Mouse (Mus musculus): ENCODE measurements around the gene Kcnh4.

DNA sequence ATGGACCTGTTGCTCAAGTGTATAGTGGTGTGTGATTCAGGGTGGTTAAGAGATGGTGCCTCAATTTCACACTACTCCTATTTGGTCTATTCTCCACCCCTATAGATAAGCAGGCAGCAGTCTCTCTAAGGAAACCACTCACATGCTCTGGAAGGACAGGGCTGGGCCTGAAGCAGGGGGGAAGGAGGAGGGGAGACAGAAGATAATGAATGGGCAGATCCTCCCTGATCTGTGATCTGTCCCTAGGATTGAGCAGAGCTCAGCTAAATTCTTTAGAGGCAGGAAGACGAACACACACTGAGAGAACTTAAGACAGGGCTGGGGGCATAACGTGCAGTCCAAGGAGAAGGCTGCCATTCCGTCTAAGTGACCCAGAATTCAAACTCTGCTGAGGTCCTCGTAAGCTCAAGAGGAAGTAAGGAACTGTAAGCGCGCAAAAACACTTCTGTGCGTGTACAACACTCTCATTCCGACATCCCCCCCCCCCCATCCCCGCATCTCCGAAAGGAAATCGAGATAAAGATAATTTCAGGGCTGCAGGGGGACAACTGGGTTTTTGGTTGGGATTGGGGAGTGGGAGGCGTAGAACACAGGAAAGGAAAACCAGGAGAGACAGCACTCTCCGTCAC is 22.5 kb downstream of the Kcnh4 start:
- TF ChIP-seq CTCF (conservative IDR thresholded peaks at IDR 0.05; ENCODE audit: low read length) (no peak), NANOG (IDR thresholded peaks at IDR 0.05; ENCODE audit: borderline replicate concordance, low read length) (no peak), POU5F1 (IDR thresholded peaks at IDR 0.05; ENCODE audit: borderline replicate concordance, low read length) (no peak)
